Mouse (Mus musculus): Measurements from ENCODE around the gene Olfr492. TPM values are rescaled to one million over a fixed set of nuclear protein-coding genes. Genes with fewer than 3 reads are reported as not detected.

Gene Olfr492
- polyA plus RNA-seq (2015; fragmentation: Nextera tagmentation; extraction: Ambion mirVana) = not detected in 2 replicates

GRCm38 (mm10) chr7:108323574-108323973, at the start of gene Olfr492:
Gene Olfr492 (minus strand): TSS chr7:108323674.
- 92% methylated on average over 2 of the region's 2 CpGs for WGBS
- no peaks in the 10 kb centered on the region for H3K4me1 ChIP-seq (replicated peaks)
- H3K9me3 ChIP-seq = no peaks in the 10 kb centered on the region

GRCm38 (mm10) chr7:108365035-108365434, 41.6 kb upstream of the Olfr492 start, which contains the start of gene Olfr494:
Gene Olfr494 (plus strand): TSS chr7:108365335.
- Histone ChIP-seq H3K4me1 (replicated peaks) (no peaks in the 10 kb centered on the region), H3K9me3 (no peaks in the 10 kb centered on the region), H3K4me2 (no peak within 1 kb of the TSS), H3K9ac (no peak within 1 kb of the TSS), H3K4me3 (no peak within 1 kb of the TSS), H3K27me3 (no peaks in the 10 kb centered on the region), H3K27ac (replicated peaks) (no peak within 1 kb of the TSS), H3K36me3 (no peaks in the 10 kb centered on the region)
- no peak for ATAC-seq (ENCODE audit: low FRiP score, low read depth)
- WGBS = 79% methylated on average over 3 of the region's 3 CpGs

More at GRCm38 (mm10) chr7:108323574-108323973, at the start of gene Olfr492:
- Histone ChIP-seq H3K36me3 (no peaks in the 10 kb centered on the region), H3K4me3 (no peak within 1 kb of the TSS), H3K4me2 (no peak within 1 kb of the TSS), H3K27ac (replicated peaks) (no peak within 1 kb of the TSS), H3K27me3 (no peaks in the 10 kb centered on the region), H3K9ac (no peak within 1 kb of the TSS)
- no peak for ATAC-seq (ENCODE audit: low FRiP score, low read depth)

GRCm38 (mm10) chr7:108346879-108347278, 23.4 kb upstream of the Olfr492 start, which contains the start of gene Olfr493:
Gene Olfr493 (minus strand): TSS chr7:108346979.
- H3K9ac ChIP-seq = no peak within 1 kb of the TSS
- H3K4me1 ChIP-seq (replicated peaks) = no peaks in the 10 kb centered on the region
- no peak within 1 kb of the TSS for H3K4me2 ChIP-seq
- ATAC-seq (ENCODE audit: low FRiP score, low read depth) = no peak
- 77% methylated on average over 1 of the region's 1 CpGs for WGBS
- no peaks in the 10 kb centered on the region for H3K36me3 ChIP-seq
- no peak within 1 kb of the TSS for H3K27ac ChIP-seq (replicated peaks)
- H3K27me3 ChIP-seq = no peaks in the 10 kb centered on the region
- H3K4me3 ChIP-seq = no peak within 1 kb of the TSS
- H3K9me3 ChIP-seq = no peaks in the 10 kb centered on the region

- Histone ChIP-seq H3K4me1 (replicated peaks) (no peaks in the 10 kb centered on the region), H3K27ac (replicated peaks) (no peak within 1 kb of the TSS), H3K4me3 (no peak within 1 kb of the TSS), H3K9ac (no peak within 1 kb of the TSS), H3K36me3 (no peaks in the 10 kb centered on the region), H3K4me2 (no peak within 1 kb of the TSS), H3K9me3 (no peaks in the 10 kb centered on the region), H3K27me3 (no peaks in the 10 kb centered on the region)
- ATAC-seq (ENCODE audit: low FRiP score, low read depth) = no peak
- WGBS = 80% methylated on average over 1 of the region's 1 CpGs
Measured at GRCm38 (mm10) chr7:108313151-108313550, 10.3 kb downstream of the Olfr492 start, which contains the start of gene Olfr491. Gene Olfr491 (plus strand): TSS chr7:108313451.

- Histone ChIP-seq H3K36me3 (no peaks in the 10 kb centered on the region), H3K4me1 (replicated peaks) (no peaks in the 10 kb centered on the region), H3K27me3 (no peaks in the 10 kb centered on the region), H3K9ac (no peak within 1 kb of the TSS), H3K27ac (replicated peaks) (no peak within 1 kb of the TSS), H3K4me3 (no peak within 1 kb of the TSS), H3K4me2 (no peak within 1 kb of the TSS), H3K9me3 (no peaks in the 10 kb centered on the region)
- ATAC-seq (ENCODE audit: low FRiP score, low read depth) = no peak
Measured at GRCm38 (mm10) chr7:108288834-108289233, 34.6 kb downstream of the Olfr492 start, which contains the start of gene Olfr490. Gene Olfr490 (minus strand): TSS chr7:108288934.

Other genes starting within 250 kb of the Olfr492 start
- not detected in 2 replicates for gene Olfr481, start 243.8 kb downstream of the Olfr492 start, polyA plus RNA-seq (2015; fragmentation: Nextera tagmentation; extraction: Ambion mirVana)
- 0.07 TPM in 1 of 2 replicates, not detected in the other for gene Olfr482, start 226.1 kb downstream of the Olfr492 start, polyA plus RNA-seq (2015; fragmentation: Nextera tagmentation; extraction: Ambion mirVana)
- gene Olfr483, start 222.8 kb downstream of the Olfr492 start, polyA plus RNA-seq (2015; fragmentation: Nextera tagmentation; extraction: Ambion mirVana) = not detected in 2 replicates
- gene Olfr484, start 196.2 kb downstream of the Olfr492 start, polyA plus RNA-seq (2015; fragmentation: Nextera tagmentation; extraction: Ambion mirVana) = not detected in 2 replicates
- not detected in 2 replicates for gene Olfr485, start 163.8 kb downstream of the Olfr492 start, polyA plus RNA-seq (2015; fragmentation: Nextera tagmentation; extraction: Ambion mirVana)
- not detected in 2 replicates for gene Olfr486, start 150.9 kb downstream of the Olfr492 start, polyA plus RNA-seq (2015; fragmentation: Nextera tagmentation; extraction: Ambion mirVana)
- gene Olfr487, start 109.0 kb downstream of the Olfr492 start, polyA plus RNA-seq (2015; fragmentation: Nextera tagmentation; extraction: Ambion mirVana) = not detected in 2 replicates
- not detected in 2 replicates for gene Olfr488, start 65.3 kb downstream of the Olfr492 start, polyA plus RNA-seq (2015; fragmentation: Nextera tagmentation; extraction: Ambion mirVana)
- gene Olfr490, start 34.7 kb downstream of the Olfr492 start, polyA plus RNA-seq (2015; fragmentation: Nextera tagmentation; extraction: Ambion mirVana) = not detected in 2 replicates
- not detected in 2 replicates for gene Olfr491, start 10.2 kb downstream of the Olfr492 start, polyA plus RNA-seq (2015; fragmentation: Nextera tagmentation; extraction: Ambion mirVana)
- gene Olfr493, start 23.3 kb upstream of the Olfr492 start, polyA plus RNA-seq (2015; fragmentation: Nextera tagmentation; extraction: Ambion mirVana) = not detected in 2 replicates
- gene Olfr494, start 41.7 kb upstream of the Olfr492 start, polyA plus RNA-seq (2015; fragmentation: Nextera tagmentation; extraction: Ambion mirVana) = not detected in 2 replicates
- not detected in 2 replicates for gene Olfr495, start 69.5 kb upstream of the Olfr492 start, polyA plus RNA-seq (2015; fragmentation: Nextera tagmentation; extraction: Ambion mirVana)
- not detected in 2 replicates for gene Olfr497, start 96.7 kb upstream of the Olfr492 start, polyA plus RNA-seq (2015; fragmentation: Nextera tagmentation; extraction: Ambion mirVana)
- gene Olfr498, start 141.7 kb upstream of the Olfr492 start, polyA plus RNA-seq (2015; fragmentation: Nextera tagmentation; extraction: Ambion mirVana) = not detected in 2 replicates
- not detected in 2 replicates for gene Olfr502, start 201.4 kb upstream of the Olfr492 start, polyA plus RNA-seq (2015; fragmentation: Nextera tagmentation; extraction: Ambion mirVana)
- gene Olfr503, start 220.9 kb upstream of the Olfr492 start, polyA plus RNA-seq (2015; fragmentation: Nextera tagmentation; extraction: Ambion mirVana) = not detected in 2 replicates
- gene Olfr504, start 242.1 kb upstream of the Olfr492 start, polyA plus RNA-seq (2015; fragmentation: Nextera tagmentation; extraction: Ambion mirVana) = not detected in 2 replicates

Data from hindbrain, embryonic 15.5 days (tissue).